Mouse (Mus musculus) cortical plate, adult 2 months (tissue): Measurements from ENCODE around the gene Pdia6.

Experiments used
- CTCF ChIP-seq: fragments of 200-500 bp; IDR thresholded peaks from 2 replicates; pipeline ENCODE4 v1.5.1; 2011; ENCODE audit warnings: mild to moderate bottlenecking, control low read depth, low read length; ENCODE audit not compliant: insufficient read depth; ENCODE audit errors: extremely low read depth
- POLR2A ChIP-seq: fragments of 200-500 bp; IDR thresholded peaks from 2 replicates; pipeline ENCODE4 v1.6.1; 2011; ENCODE audit warnings: mild to moderate bottlenecking, low read length, control low read depth; ENCODE audit not compliant: insufficient read depth; ENCODE audit errors: extremely low read depth

DNA sequence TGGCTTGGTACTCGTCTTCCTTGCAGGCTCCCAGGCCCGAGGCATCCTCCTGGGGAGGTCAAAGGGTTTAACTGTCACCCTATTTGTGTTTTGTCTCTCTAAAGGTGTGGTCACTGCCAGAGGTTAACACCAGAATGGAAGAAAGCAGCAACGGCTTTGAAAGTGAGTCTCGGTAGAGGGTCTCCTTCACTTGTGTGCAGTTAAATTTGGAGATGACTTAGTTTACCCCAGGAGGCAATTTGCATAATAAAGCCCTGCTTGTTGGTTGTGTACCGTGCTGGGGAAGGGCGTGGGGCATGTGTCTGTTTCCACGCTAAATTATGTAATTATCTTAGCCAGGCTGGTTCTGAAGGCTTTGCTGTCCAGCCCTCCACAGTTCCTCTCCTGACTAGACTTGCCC lies 7.5 kb downstream of the Pdia6 start:
- no peak for TF ChIP-seq CTCF
- TF ChIP-seq POLR2A, result no peak
